Mouse (Mus musculus) embryo, embryonic 11 days (tissue): ENCODE results near the gene Spryd4.
"Not testable (repeated sequence)": the region's sequence is repeated elsewhere in the genome, so short reads cannot be mapped to it uniquely, and the experiment has no call there.

Experiments
- DNase-seq: peaks from one replicate; pipeline ENCODE4 v3.0.0-alpha.2; 2015

The Spryd4 gene

DNA sequence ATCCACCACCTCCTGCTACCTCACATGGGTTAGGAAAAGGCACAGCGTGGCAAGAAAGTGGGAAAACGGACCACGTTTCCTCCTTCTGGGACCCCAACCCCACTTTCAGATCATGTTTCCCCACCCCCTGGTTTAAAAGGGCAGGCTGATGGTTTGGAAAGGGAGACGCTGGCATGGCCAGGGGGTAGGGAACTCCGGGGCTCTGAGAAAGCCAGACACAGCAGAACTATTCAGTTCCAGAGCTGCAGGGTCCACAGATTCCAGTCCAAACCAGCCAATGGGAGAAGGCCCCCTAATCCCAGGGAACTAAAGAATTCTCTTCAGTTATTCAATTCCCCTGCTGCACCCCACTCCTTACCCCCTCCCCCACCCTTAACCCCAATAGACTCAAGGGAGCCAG, 13.5 kb upstream of the Spryd4 start:
- no peak for DNase-seq

- no peak for DNase-seq
These were observed 10.1 kb upstream of the Spryd4 start for GRCm38 (mm10) chr10:128221533-128222286.

DNA sequence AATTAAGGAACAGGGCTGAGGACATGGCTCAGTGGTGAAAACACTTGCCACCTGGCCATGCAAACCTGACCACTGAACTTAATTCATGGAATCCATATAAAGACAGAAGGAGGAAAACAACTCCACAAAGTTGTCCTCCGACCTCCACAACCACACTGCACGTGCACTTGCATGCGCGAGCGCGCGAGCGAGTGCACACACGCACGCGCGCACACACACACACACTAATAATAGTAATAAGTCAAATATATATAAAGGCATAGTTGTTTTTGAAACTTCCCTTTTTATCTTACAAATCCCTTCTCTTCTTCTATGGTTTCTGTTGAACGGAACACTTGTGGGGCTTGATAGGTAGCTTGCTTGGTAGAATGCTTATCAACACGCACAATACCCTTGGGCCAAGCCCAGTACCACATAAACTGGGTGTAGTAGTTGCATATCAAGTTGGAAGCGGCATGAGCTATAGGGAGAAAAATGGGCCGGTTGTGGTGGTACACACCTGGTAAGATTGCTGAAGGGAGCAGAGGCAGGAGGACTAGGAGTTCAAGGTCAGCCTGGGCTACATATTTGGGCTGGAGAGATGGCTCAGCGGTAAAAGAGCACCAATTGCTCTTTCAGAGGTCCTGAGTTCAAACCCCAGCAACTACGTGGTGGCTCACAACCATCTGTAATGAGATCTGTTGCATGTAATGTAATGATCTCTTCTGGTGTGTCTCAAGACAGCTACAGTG, 6.9 kb upstream of the Spryd4 start:
- DNase-seq = no peak

- no peak for DNase-seq
These were observed 3.4 kb upstream of the Spryd4 start for GRCm38 (mm10) chr10:128214981-128215380.

DNA sequence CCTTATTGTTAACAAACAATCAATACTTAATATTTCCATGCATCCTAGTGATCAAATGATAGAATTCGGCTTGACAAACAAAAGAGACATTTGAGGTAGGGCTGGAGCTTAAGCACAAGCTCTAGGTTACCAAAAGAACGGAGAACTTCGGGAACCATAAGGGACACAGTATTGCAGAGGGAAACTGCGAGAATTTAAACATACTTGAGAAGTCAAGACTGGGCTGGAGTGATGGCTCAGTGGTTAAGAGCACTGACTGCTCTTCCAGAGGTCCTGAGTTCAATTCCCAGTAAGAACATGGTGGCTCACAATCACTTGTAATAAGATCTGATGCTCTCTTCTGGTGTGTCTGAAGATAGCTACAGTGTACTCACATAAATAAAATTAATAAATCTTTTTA, 2.5 kb upstream of the Spryd4 start:
- not testable (repeated sequence) for DNase-seq

DNA sequence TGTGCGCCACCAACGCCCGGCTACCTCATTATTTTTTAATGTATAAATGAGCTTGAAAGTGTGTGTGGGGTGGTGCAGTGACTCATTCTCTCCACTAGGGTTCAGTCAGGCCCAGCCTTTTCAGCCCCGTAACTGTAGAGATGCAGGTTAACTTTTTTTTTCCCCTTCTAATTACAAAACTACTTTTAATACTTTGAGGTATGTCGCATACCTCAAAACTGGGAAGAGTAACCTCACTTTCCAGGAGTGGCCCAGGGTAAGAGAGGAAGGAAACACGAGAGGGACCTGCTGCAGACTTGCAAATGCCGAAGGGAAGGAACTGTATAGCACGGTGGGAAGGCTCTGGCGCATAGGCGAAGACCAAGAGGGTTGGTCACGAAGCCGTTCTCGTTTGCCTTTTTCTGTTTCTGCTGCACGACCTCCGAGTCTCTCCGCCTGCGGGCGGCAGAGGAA, 1.3 kb upstream of the Spryd4 start:
- DNase-seq = peak; percentile 77

DNA sequence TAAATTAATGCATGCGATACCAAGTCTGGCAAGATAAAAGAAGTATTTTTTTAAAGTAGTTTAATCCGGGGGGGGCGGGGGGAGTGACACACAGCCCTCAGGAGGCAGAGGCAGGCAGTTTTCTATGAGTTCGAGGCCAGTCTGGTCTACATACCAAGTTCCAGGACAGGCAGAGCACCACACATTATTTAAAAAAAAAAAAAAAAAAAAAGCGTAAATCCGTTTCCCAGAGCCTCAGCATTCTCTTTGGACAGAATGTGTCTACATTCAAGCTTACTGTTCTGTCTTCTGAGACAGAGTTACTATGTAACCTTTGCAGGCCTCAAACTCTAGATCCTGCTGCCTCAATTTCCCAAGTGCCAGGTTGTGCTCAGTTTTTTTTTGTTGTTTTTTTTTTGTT, 541 bp upstream of the Spryd4 start:
- DNase-seq = no peak

- no peak for DNase-seq
These were observed 653 bp downstream of the Spryd4 start for GRCm38 (mm10) chr10:128210954-128211353.

DNA sequence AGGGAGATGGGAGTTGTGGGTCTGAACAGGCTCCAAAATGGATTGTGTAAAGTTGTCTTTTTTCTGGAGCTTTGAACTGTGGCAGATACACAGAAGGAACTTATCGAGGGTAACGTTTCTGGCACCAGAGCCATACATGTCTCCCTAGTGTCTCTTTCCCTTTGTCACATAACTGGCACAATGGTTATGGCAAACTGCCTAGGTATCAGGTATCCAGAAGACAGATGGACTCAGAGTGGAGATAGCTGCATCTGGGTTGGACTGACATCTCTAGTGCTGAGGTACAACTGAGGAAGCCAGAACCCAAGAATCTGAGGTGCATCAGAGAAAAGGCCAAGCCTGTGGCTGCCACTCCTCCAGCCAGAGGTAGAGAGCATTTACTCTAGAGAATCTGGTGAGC, 1.5 kb downstream of the Spryd4 start:
- no peak for DNase-seq

GRCm38 (mm10) chr10:128209311-128210009, 2.1 kb downstream of the Spryd4 start:
- no peak for DNase-seq

DNA sequence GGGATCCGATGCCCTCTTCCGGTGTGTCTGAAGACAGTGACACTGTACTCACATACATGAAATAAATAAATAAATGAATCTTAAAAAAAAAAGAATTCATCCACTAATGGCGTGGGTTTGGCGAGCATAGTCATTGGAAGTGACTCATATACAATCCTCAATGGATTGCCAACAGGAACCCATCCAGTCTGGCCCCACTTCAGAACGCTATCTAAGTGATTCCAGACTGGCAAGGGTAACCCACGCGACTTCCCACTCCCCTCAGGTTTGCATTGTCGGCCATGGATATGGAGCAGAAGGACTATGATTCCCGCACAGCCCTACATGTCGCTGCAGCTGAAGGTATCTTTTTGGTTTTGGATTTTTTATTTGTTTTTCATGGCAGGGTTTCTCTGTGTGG, 3.3 kb downstream of the Spryd4 start:
- DNase-seq = no peak

DNA sequence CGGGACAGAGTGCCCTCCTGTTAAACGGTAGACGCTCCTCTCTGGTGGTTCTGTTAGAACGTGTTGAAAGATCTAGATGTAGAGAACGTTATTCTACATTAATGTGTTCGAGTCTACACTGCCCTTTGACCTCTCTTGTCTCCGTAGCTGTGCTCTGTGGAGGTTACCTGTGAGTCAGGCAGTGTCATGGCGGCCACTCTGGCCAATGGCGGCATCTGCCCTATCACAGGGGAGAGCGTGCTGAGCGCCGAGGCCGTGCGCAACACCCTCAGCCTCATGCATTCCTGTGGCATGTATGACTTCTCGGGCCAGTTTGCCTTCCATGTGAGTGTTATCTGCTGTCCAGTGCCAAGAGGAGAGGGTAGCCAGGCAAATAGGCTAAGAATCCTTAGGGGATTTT, 6.7 kb downstream of the Spryd4 start:
- DNase-seq = no peak

DNA sequence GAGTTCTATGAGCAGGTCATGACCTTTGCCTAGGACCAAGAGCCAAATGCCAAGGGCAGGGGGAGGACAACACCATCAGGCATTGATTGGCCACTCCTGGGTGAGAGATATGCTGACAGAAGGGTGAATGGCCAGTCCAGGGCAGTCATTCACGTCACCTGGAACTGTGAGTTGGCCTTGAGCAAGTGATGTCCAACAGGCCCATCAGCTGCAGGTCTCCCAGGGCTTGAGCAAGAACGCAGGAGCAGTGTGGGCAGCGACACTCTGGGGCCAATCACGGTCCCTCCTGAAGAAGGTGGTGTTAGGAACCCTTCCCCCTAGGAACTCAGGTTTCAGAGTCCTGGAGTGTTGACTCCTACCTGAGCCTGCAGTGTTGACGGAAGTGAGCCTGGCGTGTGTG, 9.8 kb downstream of the Spryd4 start:
- no peak for DNase-seq

- no peak for DNase-seq
These were observed 16.8 kb downstream of the Spryd4 start for GRCm38 (mm10) chr10:128194551-128195461.

DNA sequence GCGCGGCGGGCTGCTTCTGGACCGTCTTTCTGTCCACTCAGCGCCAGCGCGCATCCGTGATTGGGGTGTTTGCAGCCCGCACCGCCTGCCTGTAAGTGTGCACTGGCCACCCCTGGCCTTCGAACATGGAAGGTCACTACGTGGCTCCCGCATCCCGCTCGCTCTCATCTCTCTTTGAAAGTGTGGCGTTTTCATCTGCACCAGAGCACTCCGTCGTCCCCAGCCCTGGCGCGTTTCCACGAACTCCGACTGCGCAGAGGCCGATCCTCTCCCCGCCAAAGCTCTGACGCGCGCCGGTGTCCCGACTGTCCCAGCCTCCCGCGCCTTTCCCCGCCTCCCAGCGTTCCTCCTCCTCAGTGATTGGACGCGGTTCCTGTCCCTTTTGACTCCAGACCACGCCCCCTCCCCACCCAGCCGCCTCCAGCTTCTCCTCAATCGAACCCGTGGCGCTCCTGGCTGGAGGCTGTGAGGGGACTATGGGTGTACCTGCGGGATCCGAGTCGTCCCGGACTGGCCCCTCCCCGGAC, 17.5 kb downstream of the Spryd4 start, which contains the start of gene Gls2:
Gene Gls2 (plus strand): TSS at position 434 of the 527 bp plus-strand sequence.
- DNase-seq = peak; percentile 97

- DNase-seq = no peak
These were observed 18.5 kb downstream of the Spryd4 start for GRCm38 (mm10) chr10:128193113-128193512.

DNA sequence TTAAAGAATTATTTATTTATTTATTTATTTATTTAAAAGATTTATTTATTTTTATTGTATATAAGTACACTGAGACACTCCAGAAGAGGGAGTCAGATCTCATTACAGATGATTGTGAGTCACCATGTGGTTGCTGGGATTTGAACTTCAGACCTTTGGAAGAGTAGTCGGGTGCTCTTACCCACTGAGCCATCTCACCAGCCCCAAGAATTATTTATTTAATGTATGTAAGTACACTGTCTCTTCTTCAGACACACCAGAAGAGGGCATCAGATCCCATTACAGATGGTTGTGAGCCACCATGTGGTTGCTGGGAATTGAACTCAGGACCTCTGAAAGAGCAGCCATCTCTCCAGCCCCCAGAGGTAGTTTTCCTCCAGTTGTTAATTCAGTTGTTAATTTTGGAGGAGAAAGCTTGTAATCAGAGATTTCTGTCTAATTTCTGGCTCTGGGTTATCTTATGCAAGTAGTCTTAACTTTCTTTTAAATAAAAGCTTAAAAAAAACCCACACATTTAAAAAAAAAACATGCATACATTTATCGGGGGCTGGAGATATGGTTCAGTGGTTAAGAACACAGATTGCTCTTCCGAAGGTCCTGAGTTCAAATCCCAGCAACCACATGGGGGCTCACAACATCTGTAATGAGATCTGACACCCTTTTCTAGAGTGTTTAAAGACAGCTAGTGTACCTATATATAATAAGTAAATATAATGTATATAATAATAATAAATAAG, 19.4 kb downstream of the Spryd4 start:
- DNase-seq = not testable (repeated sequence)

GRCm38 (mm10) chr10:128191472-128191871, 20.1 kb downstream of the Spryd4 start:
- no peak for DNase-seq

DNA sequence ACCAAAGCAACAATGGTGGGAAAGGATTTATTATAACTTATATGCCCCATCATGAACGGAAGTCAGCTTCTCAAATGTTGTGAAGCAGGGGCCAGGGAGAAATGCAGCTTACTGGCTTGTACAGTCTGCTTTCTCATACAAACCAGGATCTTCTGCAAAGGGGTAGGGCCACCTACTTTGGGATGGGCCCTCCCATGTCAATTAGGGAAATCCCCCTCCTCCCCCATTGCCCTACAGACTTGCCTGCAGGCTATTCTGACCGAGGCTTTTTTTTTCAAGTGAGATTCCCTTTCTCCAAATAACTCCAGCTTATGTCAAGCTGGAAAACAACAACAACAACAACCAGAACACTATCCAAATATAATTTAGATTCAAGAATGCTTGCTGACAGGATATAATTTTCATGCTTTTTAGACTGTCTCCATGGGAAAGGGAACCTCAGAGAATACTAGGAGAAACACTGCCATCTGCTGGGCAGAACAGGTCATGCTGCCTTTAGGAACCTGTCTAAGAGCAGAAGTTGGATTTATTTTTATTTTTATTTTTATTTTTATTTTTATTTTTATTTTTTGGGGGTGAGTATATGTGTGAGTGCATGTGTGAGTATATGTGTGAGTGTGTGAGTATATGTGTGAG, 23.2 kb downstream of the Spryd4 start:
- peak; percentile 83 for DNase-seq

- DNase-seq = no peak
These were observed 24.4 kb downstream of the Spryd4 start for GRCm38 (mm10) chr10:128187181-128187605.

GRCm38 (mm10) chr10:128185959-128186358, 25.6 kb downstream of the Spryd4 start:
- peak; percentile 85 for DNase-seq
